Mouse (Mus musculus) mouse trophoblast stem cell (cell line): ENCODE measurements around the gene Bmper.

ENCODE experiments used
- in situ Hi-C, 2 experiments: fragments of 300-500 bp; cut with MseI, MboI; formaldehyde crosslinking; loops; 2 replicates in 1 of 2; 3 replicates in 1 of 2; pipeline ENCODE4 v1.15.1; 2025

Gene Bmper

GRCm38 (mm10) chr9:23432631-23433030 lies 209.8 kb downstream of the Bmper start:
- in situ Hi-C loops: no loop called here

DNA sequence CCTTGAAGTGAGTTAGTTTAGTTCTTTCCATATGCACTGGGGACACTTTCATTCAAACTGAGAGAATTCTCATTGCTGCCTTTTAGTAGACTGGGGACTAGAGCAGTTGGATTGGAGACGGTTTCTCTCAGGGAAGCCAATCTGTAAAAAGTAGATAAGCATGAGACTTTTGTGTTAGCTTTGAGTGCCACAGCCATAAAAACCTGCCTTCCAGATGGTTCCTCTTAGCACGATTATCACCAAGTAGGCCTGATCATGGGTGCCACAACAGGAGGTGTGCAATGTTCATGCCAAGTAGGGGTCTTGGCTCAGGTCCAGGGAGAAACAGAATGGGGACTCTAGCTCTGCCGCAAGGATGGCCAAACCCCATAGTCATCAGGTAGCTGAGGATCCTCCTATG lies 210.4 kb downstream of the Bmper start:
- in situ Hi-C loops: no loop called here

- in situ Hi-C loops: no loop called here
Measured at GRCm38 (mm10) chr9:23436751-23437150, 213.9 kb downstream of the Bmper start.

- in situ Hi-C loops: no loop called here
Measured at GRCm38 (mm10) chr9:23438662-23439061, 215.8 kb downstream of the Bmper start.

GRCm38 (mm10) chr9:23442168-23442567 lies 219.3 kb downstream of the Bmper start:
- in situ Hi-C loops: no loop called here

DNA sequence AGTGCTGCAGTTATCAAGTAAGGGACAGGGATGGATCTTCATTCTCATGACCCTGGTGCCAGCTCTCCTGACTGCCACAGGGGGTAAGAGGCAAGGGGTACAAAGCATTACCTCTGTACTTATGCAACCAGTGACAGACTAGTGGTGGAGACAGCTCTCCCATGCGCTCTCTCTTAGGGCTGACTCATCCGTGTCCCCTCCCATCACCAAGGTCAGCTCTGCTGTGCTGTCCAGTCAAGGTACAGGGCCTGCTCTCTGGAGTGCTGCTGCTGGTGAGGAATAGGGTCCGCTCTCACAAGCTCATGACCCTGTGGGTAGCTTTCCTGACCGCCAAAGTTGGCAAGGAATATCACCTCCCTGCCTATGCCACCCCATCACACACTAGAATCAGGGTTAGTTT lies 222.1 kb downstream of the Bmper start:
- in situ Hi-C loops: no loop called here

DNA sequence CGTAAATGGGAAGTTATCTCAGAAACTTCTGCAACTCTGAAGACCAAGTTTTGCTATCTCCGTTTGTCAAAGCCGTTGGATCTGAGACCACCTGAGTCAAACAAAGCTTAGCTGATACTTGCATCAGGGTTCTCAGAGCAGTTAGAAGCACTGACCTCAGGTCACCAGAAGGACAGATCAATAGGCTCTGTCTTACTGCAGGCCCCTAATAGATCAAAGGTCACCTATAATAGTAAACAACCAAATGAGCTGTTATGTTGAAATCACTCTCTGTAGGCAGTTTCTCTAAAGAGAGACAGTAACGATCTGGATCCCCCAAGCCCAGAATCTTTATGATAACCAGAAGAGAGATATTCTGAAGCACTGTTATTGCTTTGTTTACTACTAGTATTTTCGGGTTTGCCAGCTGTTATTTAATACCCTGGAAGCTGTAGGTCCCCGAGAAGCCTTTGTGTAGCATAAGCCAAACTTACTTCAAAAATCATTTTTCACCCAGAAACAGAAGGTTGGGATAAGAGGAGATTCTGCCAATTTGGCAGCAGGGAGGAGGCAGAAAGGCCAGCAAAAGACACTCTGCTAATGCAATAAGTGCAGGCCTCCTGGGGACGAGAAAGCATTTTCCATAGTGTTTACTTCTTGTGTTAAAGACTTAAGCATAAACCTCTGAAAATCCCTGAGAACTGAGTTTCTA lies 224.5 kb downstream of the Bmper start:
- in situ Hi-C loops: no loop called here

- in situ Hi-C loops: no loop called here
Measured at GRCm38 (mm10) chr9:23453309-23453708, 230.4 kb downstream of the Bmper start.

- in situ Hi-C loops: no loop called here
Measured at GRCm38 (mm10) chr9:23457186-23457585, 234.3 kb downstream of the Bmper start.

DNA sequence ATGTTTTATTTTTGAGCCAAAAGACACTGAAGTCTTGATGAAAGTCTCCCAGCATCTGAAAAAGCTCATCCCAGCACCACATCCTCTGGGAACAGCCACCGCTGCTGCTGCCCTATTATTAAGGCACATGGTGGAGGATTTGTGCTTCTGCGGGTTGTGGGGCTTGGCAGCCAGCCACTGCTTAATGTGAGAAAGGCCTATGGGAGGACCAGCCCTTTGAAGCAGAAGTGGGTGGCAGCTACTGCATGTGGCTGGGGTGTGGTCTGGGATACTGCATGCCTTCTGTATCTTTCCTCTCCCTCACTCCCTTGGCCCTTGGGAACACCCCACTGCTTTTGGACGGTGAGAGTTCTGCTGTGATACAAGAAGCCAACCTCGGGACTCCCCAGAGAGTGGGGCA lies 237.8 kb downstream of the Bmper start:
- in situ Hi-C loops: no loop called here

GRCm38 (mm10) chr9:23462949-23463608 lies 240.2 kb downstream of the Bmper start:
- in situ Hi-C loops: no loop called here

DNA sequence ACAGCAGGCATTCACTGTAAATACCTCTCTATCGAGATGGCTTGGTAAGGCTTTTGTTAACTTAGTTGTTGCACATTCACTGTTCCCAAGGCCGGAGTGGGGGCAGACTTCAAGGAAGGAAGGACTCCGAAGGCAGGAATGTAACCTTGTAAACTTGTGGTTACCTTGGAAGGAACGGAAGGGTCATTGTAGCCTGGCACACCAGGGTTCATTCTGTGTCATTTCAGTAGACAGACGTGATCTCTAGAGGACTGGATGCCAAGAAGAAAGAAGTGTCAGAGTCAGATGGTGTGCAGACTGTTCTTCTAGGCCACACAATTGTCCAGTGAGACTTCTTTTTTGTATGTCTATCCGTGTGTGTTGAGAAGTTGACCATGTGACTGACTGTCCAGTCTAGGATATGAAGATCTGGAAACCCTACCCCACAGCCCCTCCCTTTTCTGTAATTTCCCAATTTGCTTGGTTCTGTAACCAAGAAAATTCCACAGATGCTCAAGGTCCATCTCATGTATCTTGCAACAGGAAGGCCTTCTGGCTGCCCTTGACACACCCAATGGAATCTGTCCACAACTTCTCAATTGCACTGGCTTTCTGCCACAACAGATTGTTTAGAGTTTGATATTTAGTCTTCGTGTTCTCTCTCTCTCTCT lies 242.2 kb downstream of the Bmper start:
- in situ Hi-C loops: no loop called here

DNA sequence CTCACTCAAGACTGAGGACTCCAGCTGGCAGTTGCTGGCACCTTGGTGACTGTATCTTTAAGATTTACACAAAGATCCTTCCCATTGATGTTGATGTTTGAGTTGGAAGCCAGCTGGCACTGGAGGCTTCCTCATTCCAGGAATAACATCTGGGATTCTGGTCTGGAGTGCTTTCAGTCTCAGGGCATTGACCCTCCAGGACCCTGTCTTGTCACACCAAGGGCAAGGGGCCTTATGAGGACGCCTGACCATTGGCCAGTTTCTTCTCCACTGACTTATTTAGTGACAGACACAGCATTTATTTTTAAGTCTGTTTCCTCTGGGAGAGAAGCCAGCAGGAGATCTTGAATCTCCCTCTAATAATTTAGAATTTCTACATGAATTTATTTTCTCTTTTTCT lies 247.0 kb downstream of the Bmper start:
- in situ Hi-C loops: no loop called here

DNA sequence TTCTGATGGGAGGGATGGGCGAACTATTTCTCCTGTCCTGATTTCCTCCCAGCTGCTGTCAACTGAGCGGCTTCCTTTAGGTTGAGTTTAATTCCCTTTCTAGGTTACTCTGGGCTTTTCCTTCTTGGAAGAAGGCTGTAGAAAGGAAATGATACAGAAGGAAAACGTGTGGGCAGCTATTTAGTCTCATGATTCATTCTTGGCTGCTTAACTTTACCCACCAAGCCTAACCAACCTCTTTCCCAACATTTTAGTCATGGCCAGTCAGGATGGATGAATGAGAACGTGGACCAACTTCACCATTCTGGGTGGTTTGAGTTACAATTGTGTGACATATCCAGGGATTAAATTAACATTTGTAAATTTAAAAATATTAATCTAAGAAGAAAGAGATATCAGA lies 263.0 kb downstream of the Bmper start:
- in situ Hi-C loops: no loop called here

- in situ Hi-C loops: no loop called here
Measured at GRCm38 (mm10) chr9:23486725-23487378, 264.0 kb downstream of the Bmper start.

- in situ Hi-C loops: no loop called here
Measured at GRCm38 (mm10) chr9:23488265-23488664, 265.4 kb downstream of the Bmper start.

DNA sequence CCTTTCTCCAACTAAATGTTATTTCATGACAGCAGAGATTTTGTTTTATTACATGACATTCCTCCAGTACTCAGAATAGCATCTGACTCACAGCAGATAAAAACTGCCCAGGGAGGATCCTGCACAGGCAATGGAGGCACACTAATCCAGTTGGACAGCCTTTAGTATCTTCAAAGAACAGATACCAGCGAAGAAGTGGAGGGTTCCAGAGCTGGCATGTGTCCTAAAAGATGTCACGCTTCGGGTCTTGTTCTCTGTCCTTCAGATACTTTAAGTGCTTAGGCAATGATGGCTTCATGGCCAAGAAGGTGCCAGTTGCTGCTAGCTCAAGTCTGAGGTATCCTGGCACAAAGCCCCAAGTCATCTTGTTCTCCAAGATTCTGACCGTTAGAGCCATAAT lies 272.5 kb downstream of the Bmper start:
- in situ Hi-C loops: no loop called here

DNA sequence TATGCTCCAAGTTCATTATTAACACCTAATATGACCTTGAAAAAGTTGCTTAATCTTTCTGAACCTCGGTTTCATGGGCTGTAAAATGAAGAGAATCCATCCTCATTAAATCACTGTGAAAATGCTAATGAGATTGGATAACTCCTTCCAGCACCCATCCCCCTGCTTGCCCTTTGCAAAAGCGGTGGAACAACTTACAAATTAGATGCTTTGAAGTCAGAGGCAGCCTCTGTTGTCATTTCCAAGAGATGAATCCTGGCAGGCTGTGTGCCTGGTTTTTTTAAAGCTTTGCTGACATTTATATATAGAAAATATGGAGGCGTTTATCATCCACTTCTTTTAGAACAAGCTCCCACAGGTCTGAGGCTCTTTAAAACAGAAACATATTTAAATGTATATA lies 274.8 kb downstream of the Bmper start:
- in situ Hi-C loops: no loop called here

DNA sequence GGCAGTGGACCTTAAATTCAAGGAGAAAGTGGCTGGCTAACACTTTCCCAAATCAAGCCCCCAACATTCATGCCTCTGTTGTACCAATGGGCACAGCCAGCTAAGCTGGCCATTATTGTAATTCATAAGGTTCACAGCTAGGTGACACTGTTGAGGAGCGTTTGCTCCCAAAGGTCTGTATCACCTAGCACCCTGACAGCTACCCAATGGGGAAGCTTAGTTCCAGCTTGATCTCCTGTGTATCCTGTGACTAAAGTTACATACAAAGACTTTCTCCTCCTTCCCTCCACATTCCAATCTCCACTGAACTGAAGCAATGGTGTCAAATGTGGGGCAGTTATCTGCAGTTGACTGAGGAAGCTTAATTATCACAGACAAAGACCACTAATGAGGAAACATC lies 311.0 kb downstream of the Bmper start:
- in situ Hi-C loops: no loop called here
